Mouse (Mus musculus) erythroblast, embryonic 14.5 days (primary cell): ENCODE measurements at regions not wholly inside any gene's neighbourhood (a gene's known extent, or its start where the extent isn't known, plus 50 kb on each side); places are given as distances from the start of the nearest gene placed in this dataset.

ENCODE experiments used
- GATA1 ChIP-seq: IDR thresholded peaks from 2 replicates; pipeline ENCODE4 v1.6.1; 2012; ENCODE audit warnings: low read length, inconsistent platforms, mixed read lengths
- TAL1 ChIP-seq: IDR thresholded peaks from 3 replicates; pipeline ENCODE4 v1.6.1; 2012; ENCODE audit warnings: low read length, inconsistent platforms, mixed read lengths

DNA sequence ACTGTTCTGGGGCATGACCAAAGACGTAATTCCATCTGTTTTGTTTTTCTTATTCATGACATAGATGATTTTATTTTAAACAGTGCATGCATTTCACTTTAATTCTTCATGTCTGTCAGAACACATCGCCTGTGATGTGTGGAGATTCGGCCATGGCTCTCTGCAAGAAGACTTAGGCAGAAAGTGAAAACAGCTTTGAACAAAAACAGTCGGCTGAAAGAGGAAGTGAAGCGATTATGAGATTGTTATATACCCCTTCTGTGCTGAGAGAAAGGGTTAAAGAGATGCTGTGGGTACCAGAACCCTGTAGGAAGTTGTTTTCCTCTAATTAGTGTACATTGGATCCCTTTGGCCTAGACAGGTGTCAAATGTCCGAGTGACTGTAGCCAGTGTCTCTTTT is 287.1 kb downstream of the Epha4 start:
- TF ChIP-seq GATA1 (no peak), TAL1 (no peak)
